Mouse (Mus musculus) kidney, adult 2 months (tissue): ENCODE data around the gene Tbxa2r. TPM values are rescaled to one million over a fixed set of nuclear protein-coding genes. Genes with fewer than 3 reads are reported as not detected.

ENCODE experiments used
- DNase-seq: peaks from one replicate; pipeline ENCODE4 v3.0.0; 2021
- H3K27ac ChIP-seq: fragments of 200-500 bp; 2 replicates; pipeline ENCODE4 v1.5.1; 2012; ENCODE audit warnings: low read depth, low read length, control low read depth, inconsistent platforms; ENCODE audit not compliant: insufficient read depth
- H3K27me3 ChIP-seq: fragments of 200-500 bp; replicated peaks from 2 replicates; pipeline ENCODE4 v1.6.1; 2012; ENCODE audit warnings: mild to moderate bottlenecking, moderate library complexity, low read length, inconsistent platforms; ENCODE audit not compliant: control insufficient read depth, insufficient read depth
- H3K36me3 ChIP-seq: fragments of 200-500 bp; 2 replicates; pipeline ENCODE4 v1.6.1; 2012; ENCODE audit warnings: mild to moderate bottlenecking, moderate library complexity, low read length, inconsistent platforms; ENCODE audit not compliant: control insufficient read depth, insufficient read depth
- H3K4me1 ChIP-seq: fragments of 200-500 bp; 2 replicates; pipeline ENCODE4 v1.6.1; 2011; ENCODE audit warnings: low read length; ENCODE audit not compliant: control insufficient read depth, insufficient read depth
- H3K4me3 ChIP-seq: fragments of 200-500 bp; 2 replicates; pipeline ENCODE4 v1.5.1; 2011; ENCODE audit warnings: mild to moderate bottlenecking, low read depth, low read length, control low read depth; ENCODE audit not compliant: insufficient read depth
- CTCF ChIP-seq: fragments of 200-500 bp; conservative IDR thresholded peaks from 2 replicates; pipeline ENCODE4 v1.5.1; 2011; ENCODE audit warnings: low read depth, mild to moderate bottlenecking, control low read depth, low read length, moderate library complexity, mixed read lengths; ENCODE audit not compliant: insufficient read depth, insufficient read length
- POLR2A ChIP-seq: fragments of 200-500 bp; IDR thresholded peaks from one replicate; pipeline ENCODE4 v1.6.1; 2011; ENCODE audit warnings: low read depth, low read length, control low read depth
- WGBS: fragments of 180-500 bp; shearing (Covaris S2); methylation state at CpG from one replicate; pipeline ENCODE4 v1.1.7; 2018; 5-methylcytosine and 5-hydroxymethylcytosine counted together
- polyA plus RNA-seq: library from polyadenylated mRNA; depleted of rRNA; stranded (reverse); fragments of >200 nt; gene quantifications from 2 replicates; pipeline ENCODE4 v1.2.3, GENCODE M21; 2012

The Tbxa2r gene
- polyA plus RNA-seq, 1 experiment: 16.6 TPM

GRCm38 (mm10) chr10:81349146-81349545 is 20.6 kb downstream of the Tbxa2r start:
- 9% methylated on average over 12 of the region's 12 CpGs for WGBS

GRCm38 (mm10) chr10:81349961-81350350 is 21.4 kb downstream of the Tbxa2r start:
- Histone ChIP-seq H3K27ac (peak overlapping the region; percentile 62), H3K4me1 (peaks cover 10% of the 10 kb centered on the region; the same call in 1 of the 2 replicates), H3K36me3 (no peaks in the 10 kb centered on the region), H3K4me3 (peak overlapping the region; percentile 95), H3K27me3 (no peaks in the 10 kb centered on the region)
- under 1% methylated on average over 29 of the region's 29 CpGs for WGBS
- no peak for TF ChIP-seq CTCF
- no peak for TF ChIP-seq POLR2A
- DNase-seq: no peak

More at GRCm38 (mm10) chr10:81349146-81349545, 20.6 kb downstream of the Tbxa2r start:
- Histone ChIP-seq H3K36me3 (no peaks in the 10 kb centered on the region), H3K4me3 (peak overlapping the region; percentile 95), H3K4me1 (peaks cover 10% of the 10 kb centered on the region; the same call in 1 of the 2 replicates), H3K27ac (no peak overlapping the region), H3K27me3 (no peaks in the 10 kb centered on the region)
- DNase-seq: peak; percentile 82
- no peak for TF ChIP-seq CTCF
- no peak for TF ChIP-seq POLR2A

- TF ChIP-seq CTCF (peak; percentile 87), POLR2A (no peak)
Measured at GRCm38 (mm10) chr10:81350351-81351063, 22.0 kb downstream of the Tbxa2r start, which contains the start of gene Hmg20b. TSS of gene Hmg20b (minus strand) at chr10:81350480.

GRCm38 (mm10) chr10:81351678-81352291 is 23.3 kb downstream of the Tbxa2r start:
- TF ChIP-seq POLR2A (no peak), CTCF (no peak)
- Histone ChIP-seq H3K36me3 (no peaks in the 10 kb centered on the region), H3K4me1 (peaks cover 17% of the 10 kb centered on the region), H3K27me3 (no peaks in the 10 kb centered on the region), H3K4me3 (no peak overlapping the region), H3K27ac (no peak overlapping the region)
- DNase-seq: no peak
- 36% methylated on average over 9 of the region's 9 CpGs for WGBS

More at GRCm38 (mm10) chr10:81350351-81351063, 22.0 kb downstream of the Tbxa2r start, which contains the start of gene Hmg20b:
- peak; percentile 100 for DNase-seq
- Histone ChIP-seq H3K4me3 (peak within 1 kb of the TSS; percentile 95), H3K27ac (peak within 1 kb of the TSS; percentile 85), H3K27me3 (no peaks in the 10 kb centered on the region), H3K36me3 (no peaks in the 10 kb centered on the region), H3K4me1 (peaks cover 10% of the 10 kb centered on the region; the same call in 1 of the 2 replicates)
- WGBS: under 1% methylated on average over 54 of the region's 54 CpGs

- TF ChIP-seq CTCF: no peak
- Histone ChIP-seq H3K27ac (no peak overlapping the region), H3K4me3 (no peak overlapping the region), H3K4me1 (peaks cover 19% of the 10 kb centered on the region), H3K27me3 (no peaks in the 10 kb centered on the region), H3K36me3 (no peaks in the 10 kb centered on the region)
- peak; percentile 27 for DNase-seq
- 71% methylated on average over 9 of the region's 9 CpGs for WGBS
Measured at GRCm38 (mm10) chr10:81354738-81355477, 26.4 kb downstream of the Tbxa2r start.

GRCm38 (mm10) chr10:81355533-81355932 is 27.0 kb downstream of the Tbxa2r start:
- Histone ChIP-seq H3K36me3 (no peaks in the 10 kb centered on the region), H3K4me1 (peaks cover 21% of the 10 kb centered on the region), H3K4me3 (no peak overlapping the region), H3K27me3 (no peaks in the 10 kb centered on the region), H3K27ac (no peak overlapping the region)
- DNase-seq: peak; percentile 34
- TF ChIP-seq POLR2A (no peak), CTCF (no peak)
- WGBS: 73% methylated on average over 4 of the region's 4 CpGs
